Mouse (Mus musculus) midbrain, embryonic 16.5 days (tissue): Measurements from ENCODE around the gene Gm49486. TPM values are rescaled to one million over a fixed set of nuclear protein-coding genes. Genes with fewer than 3 reads are reported as not detected.
A peak's percentile ranks its signal among the peaks of the same experiment; 100 is the strongest.

Experiments used
- ATAC-seq: fragments of 200-750 bp; cut with Nextera tagmentation; 2 replicates; pipeline ENCODE4 v1.8.0; 2017; ENCODE audit warnings: moderate TSS enrichment
- H3K27ac ChIP-seq: fragments of 300-500 bp; sonication (generic); 2 replicates; pipeline ENCODE4 v1.5.1; 2014; ENCODE audit warnings: mild to moderate bottlenecking, low read length, mixed read lengths
- H3K27me3 ChIP-seq: fragments of 300-500 bp; sonication (generic); 2 replicates; pipeline ENCODE4 v1.6.1; 2014; ENCODE audit warnings: low read depth, low read length, mixed read lengths; ENCODE audit not compliant: control insufficient read depth, insufficient read depth
- H3K36me3 ChIP-seq: fragments of 300-500 bp; sonication (generic); 2 replicates; pipeline ENCODE4 v1.6.1; 2014; ENCODE audit warnings: mild to moderate bottlenecking, low read length, moderate library complexity, mixed read lengths; ENCODE audit not compliant: control insufficient read depth, insufficient read depth
- H3K4me1 ChIP-seq: fragments of 300-500 bp; sonication (generic); 2 replicates; pipeline ENCODE4 v1.6.1; 2014; ENCODE audit warnings: mild to moderate bottlenecking, low read length, mixed read lengths; ENCODE audit not compliant: control insufficient read depth, insufficient read depth
- H3K4me2 ChIP-seq: fragments of 300-500 bp; sonication (generic); 2 replicates; pipeline ENCODE4 v1.6.1; 2014; ENCODE audit warnings: mild to moderate bottlenecking, low read length, mixed read lengths
- H3K4me3 ChIP-seq: fragments of 300-500 bp; sonication (generic); 2 replicates; pipeline ENCODE4 v1.5.1; 2014; ENCODE audit warnings: low read depth, mild to moderate bottlenecking, low read length, moderate library complexity, mixed read lengths
- H3K9ac ChIP-seq: fragments of 300-500 bp; sonication (generic); 2 replicates; pipeline ENCODE4 v1.6.1; 2014; ENCODE audit warnings: low read depth, low read length, mixed read lengths
- H3K9me3 ChIP-seq: fragments of 300-500 bp; sonication (generic); replicated peaks from 2 replicates; pipeline ENCODE4 v1.6.1; 2014; ENCODE audit warnings: mild to moderate bottlenecking, low read length, mixed read lengths; ENCODE audit not compliant: control insufficient read depth, poor library complexity, severe bottlenecking
- WGBS: fragments of 180-500 bp; shearing (Covaris S2); extraction: QIAGEN DNeasy Blood & Tissue Kit; methylation state at CpG from one replicate; pipeline ENCODE4 v1.1.7; 2014; 5-methylcytosine and 5-hydroxymethylcytosine counted together
- polyA plus RNA-seq: library from polyadenylated mRNA; unstranded; fragments of >200 nt; fragmentation: Nextera tagmentation; extraction: Ambion mirVana; gene quantifications from 2 replicates; pipeline ENCODE4 v1.2.1, GENCODE M21; 2015

The Gm49486 gene
- polyA plus RNA-seq, 1 experiment from 2014 or later, result 1.3 TPM

DNA sequence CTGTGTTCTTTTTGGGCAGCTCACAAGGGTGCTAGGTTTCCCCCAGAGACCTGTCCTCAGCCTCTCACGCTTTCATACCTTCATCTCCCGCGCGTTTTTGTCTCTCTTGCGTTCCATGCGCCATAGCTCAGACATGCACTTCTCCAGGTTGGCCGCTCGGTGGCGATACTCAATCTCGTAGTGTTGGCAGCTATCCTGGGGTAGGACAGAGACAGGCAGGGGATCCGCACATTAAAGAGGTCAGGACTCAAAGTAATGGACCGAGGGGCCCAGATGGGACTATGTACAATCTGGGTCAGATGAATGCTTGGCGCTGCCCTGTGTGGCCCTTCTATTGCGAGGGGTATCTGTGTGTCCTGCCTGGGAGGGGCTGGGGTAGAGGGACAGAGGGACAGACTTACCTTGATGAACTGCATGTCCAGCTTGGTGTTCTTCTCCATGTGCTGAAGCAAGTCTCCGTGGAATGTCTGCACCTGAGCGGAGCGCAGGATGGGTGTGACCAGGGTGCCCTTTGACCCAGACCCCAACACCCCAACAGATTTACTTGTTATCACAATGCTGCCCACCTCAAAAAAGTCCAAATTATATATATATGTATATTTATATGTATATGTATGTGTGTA, 42.0 kb downstream of the Gm49486 start:
- no peaks in the 10 kb centered on the region for H3K36me3 ChIP-seq
- peak overlapping the region; percentile 86 for H3K4me2 ChIP-seq
- ATAC-seq, result peak; percentile 61
- WGBS, result 10% methylated on average over 17 of the region's 17 CpGs
- H3K27ac ChIP-seq, result no peak overlapping the region
- H3K4me1 ChIP-seq, result peaks cover 6% of the 10 kb centered on the region
- peak overlapping the region; percentile 11 for H3K9ac ChIP-seq
- H3K9me3 ChIP-seq, result no peaks in the 10 kb centered on the region
- peak overlapping the region; percentile 43 for H3K4me3 ChIP-seq
- no peaks in the 10 kb centered on the region; the same call in 1 of the 2 replicates for H3K27me3 ChIP-seq

DNA sequence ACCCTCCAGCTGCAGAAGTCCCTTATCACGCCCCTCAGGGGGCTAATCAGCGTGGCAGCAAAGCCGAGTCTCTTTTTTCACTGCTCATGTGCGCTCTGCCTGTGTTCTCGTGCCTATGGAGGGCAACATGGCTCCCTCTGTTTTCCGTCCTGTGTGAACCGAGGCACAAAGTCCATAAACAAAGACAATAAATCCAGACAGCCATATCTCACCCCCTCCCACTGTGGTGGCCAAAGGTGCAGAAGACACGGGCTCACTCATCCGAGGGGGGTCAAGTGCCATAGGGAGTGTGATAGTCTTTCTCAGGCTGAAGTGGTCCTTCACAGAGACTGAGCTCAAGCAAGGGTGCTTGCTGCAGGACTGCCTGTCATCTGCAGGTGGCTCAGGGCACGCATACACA, 43.8 kb downstream of the Gm49486 start:
- H3K9ac ChIP-seq, result no peak overlapping the region
- H3K27ac ChIP-seq, result no peak overlapping the region
- no peaks in the 10 kb centered on the region for H3K9me3 ChIP-seq
- WGBS, result 47% methylated on average over 10 of the region's 10 CpGs
- no peak overlapping the region for H3K4me2 ChIP-seq
- H3K36me3 ChIP-seq, result no peaks in the 10 kb centered on the region
- H3K4me1 ChIP-seq, result peaks cover 6% of the 10 kb centered on the region
- no peak overlapping the region for H3K4me3 ChIP-seq
- no peak for ATAC-seq
- H3K27me3 ChIP-seq, result no peaks in the 10 kb centered on the region; the same call in 1 of the 2 replicates

DNA sequence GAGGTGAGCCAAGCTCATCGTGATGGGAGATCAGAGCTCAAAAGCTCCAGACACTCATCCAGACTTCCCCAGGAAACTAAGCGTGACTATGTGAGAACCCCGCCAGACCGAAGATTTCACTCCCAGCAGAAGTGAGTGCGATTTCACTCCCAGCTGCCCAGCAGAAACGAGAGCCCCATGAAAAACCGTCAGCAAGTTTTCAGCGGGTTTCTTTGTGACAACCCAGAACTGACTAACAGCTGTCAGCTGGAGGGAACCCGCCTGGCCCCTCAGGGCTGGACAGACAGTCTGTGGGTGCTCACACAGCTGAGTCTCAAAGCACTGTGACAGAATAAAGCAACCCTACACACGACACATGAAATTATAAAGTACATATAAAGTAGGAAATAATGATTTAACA, 48.5 kb downstream of the Gm49486 start:
- Histone ChIP-seq H3K4me3 (no peak overlapping the region), H3K36me3 (no peaks in the 10 kb centered on the region), H3K4me1 (no peaks in the 10 kb centered on the region), H3K9me3 (no peaks in the 10 kb centered on the region), H3K9ac (no peak overlapping the region), H3K27ac (no peak overlapping the region), H3K4me2 (no peak overlapping the region), H3K27me3 (no peaks in the 10 kb centered on the region)
- 70% methylated on average over 10 of the region's 10 CpGs for WGBS
- ATAC-seq, result no peak

DNA sequence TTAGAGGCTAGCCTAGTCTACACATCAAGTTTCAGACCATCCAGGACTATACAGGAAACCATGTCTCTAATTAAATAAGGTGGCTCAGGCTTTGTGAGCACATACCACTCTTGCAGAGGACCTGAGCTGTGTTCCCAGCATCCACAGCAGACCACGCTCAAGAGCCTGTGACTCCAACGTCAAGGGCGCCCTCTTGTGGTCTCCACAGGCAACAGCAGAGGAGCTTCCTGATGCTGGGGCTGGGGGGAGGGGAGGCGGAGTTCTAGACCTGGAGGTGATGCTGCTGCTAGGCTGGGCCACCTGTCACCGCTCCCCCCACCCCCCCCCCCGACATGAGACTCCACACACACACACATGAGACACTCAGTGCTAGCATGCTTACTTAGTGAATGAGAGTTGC, 51.0 kb downstream of the Gm49486 start:
- no peaks in the 10 kb centered on the region for H3K9me3 ChIP-seq
- H3K36me3 ChIP-seq, result no peaks in the 10 kb centered on the region
- H3K27me3 ChIP-seq, result no peaks in the 10 kb centered on the region
- no peak for ATAC-seq
- H3K4me2 ChIP-seq, result no peak overlapping the region
- no peak overlapping the region for H3K9ac ChIP-seq
- H3K4me3 ChIP-seq, result no peak overlapping the region
- H3K27ac ChIP-seq, result no peak overlapping the region
- WGBS, result 21% methylated on average over 6 of the region's 6 CpGs
- H3K4me1 ChIP-seq, result no peaks in the 10 kb centered on the region

- no peak overlapping the region for H3K4me2 ChIP-seq
- no peak for ATAC-seq
- H3K4me1 ChIP-seq, result no peaks in the 10 kb centered on the region
- H3K36me3 ChIP-seq, result no peaks in the 10 kb centered on the region
- no peak overlapping the region for H3K27ac ChIP-seq
- H3K27me3 ChIP-seq, result no peaks in the 10 kb centered on the region
- 63% methylated on average over 5 of the region's 5 CpGs for WGBS
- no peak overlapping the region for H3K4me3 ChIP-seq
- no peak overlapping the region for H3K9ac ChIP-seq
- H3K9me3 ChIP-seq, result no peaks in the 10 kb centered on the region
Observed at GRCm38 (mm10) chr15:79280850-79281249, 51.7 kb downstream of the Gm49486 start.

- Histone ChIP-seq H3K27ac (no peak overlapping the region), H3K36me3 (no peaks in the 10 kb centered on the region), H3K4me2 (no peak overlapping the region), H3K9ac (no peak overlapping the region), H3K4me1 (no peaks in the 10 kb centered on the region), H3K27me3 (no peaks in the 10 kb centered on the region), H3K9me3 (no peaks in the 10 kb centered on the region), H3K4me3 (no peak overlapping the region)
- no peak for ATAC-seq
- 89% methylated on average over 1 of the region's 1 CpGs for WGBS
Observed at GRCm38 (mm10) chr15:79281389-79281788, 52.2 kb downstream of the Gm49486 start.

- Histone ChIP-seq H3K4me2 (no peak overlapping the region), H3K4me3 (no peak overlapping the region), H3K4me1 (no peaks in the 10 kb centered on the region), H3K27ac (no peak overlapping the region), H3K9me3 (no peaks in the 10 kb centered on the region), H3K27me3 (no peaks in the 10 kb centered on the region), H3K9ac (no peak overlapping the region), H3K36me3 (no peaks in the 10 kb centered on the region)
- 78% methylated on average over 5 of the region's 5 CpGs for WGBS
- no peak for ATAC-seq
Observed at GRCm38 (mm10) chr15:79282434-79282833, 53.2 kb downstream of the Gm49486 start.

- no peak for ATAC-seq
- H3K27ac ChIP-seq, result no peak overlapping the region
- no peaks in the 10 kb centered on the region for H3K27me3 ChIP-seq
- H3K4me3 ChIP-seq, result no peak overlapping the region
- 75% methylated on average over 4 of the region's 4 CpGs for WGBS
- no peaks in the 10 kb centered on the region for H3K4me1 ChIP-seq
- H3K9ac ChIP-seq, result no peak overlapping the region
- no peaks in the 10 kb centered on the region for H3K9me3 ChIP-seq
- no peaks in the 10 kb centered on the region for H3K36me3 ChIP-seq
- H3K4me2 ChIP-seq, result no peak overlapping the region
Observed at GRCm38 (mm10) chr15:79283371-79283770, 54.2 kb downstream of the Gm49486 start.

DNA sequence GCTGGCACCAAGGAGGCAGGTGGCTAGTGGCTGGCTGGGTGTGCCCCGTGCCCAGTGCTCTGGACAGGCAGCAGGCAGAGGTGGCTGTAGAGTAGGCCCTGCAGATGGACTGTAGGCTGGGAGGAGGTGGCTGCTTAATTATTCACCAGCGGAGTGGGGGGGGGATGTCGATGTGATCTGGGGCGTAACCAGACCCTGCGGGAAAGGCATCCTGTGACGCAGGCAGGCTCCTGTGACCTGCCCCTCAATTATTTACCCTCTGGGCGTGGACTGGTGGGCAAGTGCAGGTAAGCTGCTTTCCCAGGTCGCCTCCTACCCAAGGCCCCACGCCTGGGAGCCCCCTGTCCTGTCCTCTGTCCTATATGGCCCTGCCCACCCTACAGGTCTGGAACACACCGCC, 56.2 kb downstream of the Gm49486 start, which contains the start of gene Baiap2l2:
Gene Baiap2l2, minus strand, starts transcription at position 139 of the 400 bp plus-strand sequence.
- Histone ChIP-seq H3K4me3 (no peak within 1 kb of the TSS), H3K36me3 (0 out of 2 replicates have a peak, but pooled peaks cover 2% of the 10 kb centered on the region), H3K4me2 (no peak within 1 kb of the TSS), H3K27me3 (no peaks in the 10 kb centered on the region), H3K9ac (no peak within 1 kb of the TSS), H3K9me3 (no peaks in the 10 kb centered on the region), H3K27ac (no peak within 1 kb of the TSS), H3K4me1 (no peaks in the 10 kb centered on the region)
- no peak for ATAC-seq
- WGBS, result 76% methylated on average over 8 of the region's 10 CpGs
